Mouse (Mus musculus) heart, adult 2 months (tissue): ENCODE results near the gene Rassf5. TPM values are rescaled to one million over a fixed set of nuclear protein-coding genes. Genes with fewer than 3 reads are reported as not detected.

Source experiments
- DNase-seq, 2 experiments: peaks; one replicate each; pipeline ENCODE4 v3.0.0; 2021
- H3K27ac ChIP-seq: fragments of 200-600 bp; 2 replicates; pipeline ENCODE4 v1.8.1; 2022
- H3K27me3 ChIP-seq: fragments of 200-500 bp; 2 replicates; pipeline ENCODE4 v1.6.1; 2012; ENCODE audit warnings: mild to moderate bottlenecking, low read length, inconsistent platforms, mixed read lengths; ENCODE audit not compliant: control insufficient read depth, insufficient read depth
- H3K36me3 ChIP-seq: fragments of 200-500 bp; 2 replicates; pipeline ENCODE4 v1.6.1; 2012; ENCODE audit warnings: low read length, inconsistent platforms; ENCODE audit not compliant: control insufficient read depth, insufficient read depth
- H3K4me1 ChIP-seq: fragments of 200-500 bp; 2 replicates; pipeline ENCODE4 v1.6.1; 2011; ENCODE audit warnings: low read length; ENCODE audit not compliant: control insufficient read depth, insufficient read depth
- H3K4me3 ChIP-seq: fragments of 200-600 bp; 2 replicates; pipeline ENCODE4 v1.8.1; 2022
- H3K79me2 ChIP-seq: fragments of 200-500 bp; replicated peaks from 2 replicates; pipeline ENCODE4 v1.6.1; 2012; ENCODE audit warnings: mild to moderate bottlenecking, inconsistent platforms, low read length, moderate library complexity, mixed read lengths; ENCODE audit not compliant: control insufficient read depth, insufficient read depth
- H3K9ac ChIP-seq: fragments of 200-500 bp; 2 replicates; pipeline ENCODE4 v1.6.1; 2012; ENCODE audit warnings: low read depth, mild to moderate bottlenecking, control low read depth, inconsistent platforms, low read length, mixed read lengths
- CTCF ChIP-seq: fragments of 200-600 bp; IDR thresholded peaks from 2 replicates; pipeline ENCODE4 v1.8.1; 2022; ENCODE audit warnings: antibody characterized with exemption, mild to moderate bottlenecking, moderate library complexity
- EP300 ChIP-seq: fragments of 200-500 bp; IDR thresholded peaks from 2 replicates; pipeline ENCODE4 v1.6.1; 2011; ENCODE audit warnings: low read depth, low read length, control low read depth; ENCODE audit not compliant: insufficient read depth
- POLR2A ChIP-seq: fragments of 200-500 bp; IDR thresholded peaks from 2 replicates; pipeline ENCODE4 v1.6.1; 2011; ENCODE audit warnings: mild to moderate bottlenecking, low read depth, low read length, control low read depth; ENCODE audit not compliant: insufficient read depth
- WGBS: fragments of 180-500 bp; shearing (Covaris S2); methylation state at CpG from one replicate; pipeline ENCODE4 v1.1.7; 2018; 5-methylcytosine and 5-hydroxymethylcytosine counted together
- intact Hi-C: fragments of 180-260 bp; cut with DNase I; formaldehyde crosslinking; loops from one replicate; pipeline ENCODE4 v1.15.1; 2025
- polyA plus RNA-seq: library from polyadenylated mRNA; depleted of rRNA; stranded (reverse); fragments of >200 nt; gene quantifications from 2 replicates; pipeline ENCODE4 v1.2.3, GENCODE M21; 2012
- total RNA-seq, 2 experiments: library from RNA; stranded (reverse); gene quantifications; 2 replicates each; pipeline ENCODE4 v1.2.3; 2021

The Rassf5 gene
- total and polyA plus RNA-seq, 3 experiments: 1.7 to 2.3 (median 2.0) TPM

DNA sequence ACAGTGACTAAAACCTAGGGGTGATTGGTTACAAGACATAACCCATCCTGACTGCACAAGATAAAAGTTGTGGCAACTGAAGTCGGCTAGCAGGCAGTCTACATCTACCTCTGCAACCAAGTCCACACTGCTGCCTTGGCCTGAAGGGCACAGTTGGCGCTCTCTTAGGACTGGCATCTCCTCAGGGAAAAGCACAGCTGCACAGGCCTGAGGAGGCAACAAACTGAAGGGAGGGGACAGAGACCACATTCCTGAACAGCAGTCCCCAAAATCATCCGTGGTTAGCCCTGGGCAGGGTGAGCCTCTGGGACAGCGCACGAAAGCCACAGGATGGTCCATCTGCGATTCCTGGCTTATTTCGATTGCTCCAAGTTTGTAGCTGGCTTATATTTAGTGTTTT lies 49.4 kb downstream of the Rassf5 start:
- no peak for TF ChIP-seq EP300
- TF ChIP-seq POLR2A: no peak
- no peak for TF ChIP-seq CTCF
- H3K4me1 ChIP-seq: no peaks in the 10 kb centered on the region; the same call in 1 of the 2 replicates
- H3K36me3 ChIP-seq: no peaks in the 10 kb centered on the region
- DNase-seq: no peak
- H3K4me3 ChIP-seq: no peak overlapping the region
- no peaks in the 10 kb centered on the region for H3K27me3 ChIP-seq
- 73% methylated on average over 7 of the region's 7 CpGs for WGBS
- no peaks in the 10 kb centered on the region for H3K79me2 ChIP-seq
- intact Hi-C loops: no loop called here
- no peak overlapping the region for H3K9ac ChIP-seq
- H3K27ac ChIP-seq: no peak overlapping the region

DNA sequence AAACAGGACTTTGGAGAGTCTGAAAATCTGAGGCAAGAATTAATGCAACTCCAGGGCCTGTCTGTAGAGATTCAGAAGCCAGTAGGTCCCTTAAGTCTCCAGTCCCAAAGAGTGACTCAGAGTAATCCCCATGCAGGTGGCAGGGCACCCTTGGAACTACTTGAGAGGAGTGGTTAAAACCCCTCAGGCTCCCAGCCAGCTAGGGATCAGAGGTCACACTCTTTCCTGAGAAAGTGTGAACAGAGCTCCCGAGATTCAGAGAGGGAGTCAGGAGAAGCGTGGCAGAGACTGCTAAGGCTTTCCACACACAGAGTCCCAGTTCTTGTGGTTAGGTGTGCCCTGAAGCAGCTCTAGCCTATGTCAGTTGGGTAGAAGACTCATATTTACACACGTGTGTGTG lies 51.3 kb downstream of the Rassf5 start:
- H3K4me1 ChIP-seq: no peaks in the 10 kb centered on the region; the same call in 1 of the 2 replicates
- intact Hi-C loops: no loop called here

DNA sequence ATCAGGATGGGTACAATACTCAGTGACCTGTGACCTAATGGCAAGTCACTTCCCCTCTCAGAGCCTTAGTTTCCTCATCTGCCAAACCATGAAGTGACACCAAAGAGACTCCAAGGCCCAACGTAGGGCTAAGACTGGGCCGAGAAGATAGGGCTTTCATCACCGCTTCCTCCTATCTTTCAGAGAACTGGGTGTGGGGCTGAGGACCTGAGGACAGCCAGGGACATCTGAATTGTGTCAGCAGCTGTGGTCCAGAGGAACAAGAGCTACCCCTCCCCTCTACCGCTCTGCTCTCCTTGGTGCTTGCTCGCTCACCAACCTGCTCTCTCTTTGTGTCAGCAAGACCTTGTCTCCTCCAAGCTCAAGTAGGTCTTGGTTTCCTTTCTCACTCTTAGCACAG lies 56.4 kb downstream of the Rassf5 start:
- H3K79me2 ChIP-seq: no peaks in the 10 kb centered on the region
- TF ChIP-seq POLR2A (no peak), EP300 (no peak), CTCF (no peak)
- no peak overlapping the region for H3K9ac ChIP-seq
- no peak overlapping the region for H3K27ac ChIP-seq
- no peak overlapping the region for H3K4me3 ChIP-seq
- 74% methylated on average over 5 of the region's 5 CpGs for WGBS
- peaks cover 3% of the 10 kb centered on the region for H3K4me1 ChIP-seq
- no peak for DNase-seq
- no peaks in the 10 kb centered on the region for H3K36me3 ChIP-seq
- no peaks in the 10 kb centered on the region for H3K27me3 ChIP-seq
- intact Hi-C loops: no loop called here

More for the DNA sequence above, 51.3 kb downstream of the Rassf5 start:
- TF ChIP-seq CTCF (no peak), POLR2A (no peak), EP300 (no peak)
- no peaks in the 10 kb centered on the region for H3K79me2 ChIP-seq
- no peak overlapping the region for H3K9ac ChIP-seq
- H3K27me3 ChIP-seq: no peaks in the 10 kb centered on the region
- no peak overlapping the region for H3K27ac ChIP-seq
- 52% methylated on average over 3 of the region's 3 CpGs for WGBS
- no peaks in the 10 kb centered on the region for H3K36me3 ChIP-seq
- no peak overlapping the region for H3K4me3 ChIP-seq
- DNase-seq: no peak

DNA sequence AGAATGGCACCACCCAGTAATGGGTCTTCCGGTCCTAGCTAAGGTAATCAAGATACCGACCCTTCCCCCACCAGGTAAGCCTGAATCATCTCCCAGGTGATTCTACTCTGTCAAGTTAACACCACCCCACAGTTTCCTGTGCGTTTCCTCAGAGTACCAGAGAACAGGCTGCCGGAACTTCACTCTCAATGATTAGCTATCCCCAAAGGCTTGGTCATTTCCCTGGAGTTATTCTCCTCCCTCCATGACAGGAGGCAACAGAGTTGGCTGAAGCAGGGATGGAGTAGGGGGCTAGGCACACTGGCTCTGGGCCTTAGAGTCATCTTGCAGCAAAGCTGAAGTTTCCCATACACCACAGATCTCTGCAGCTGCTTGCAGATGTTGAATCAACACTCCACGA lies 57.2 kb downstream of the Rassf5 start:
- no peaks in the 10 kb centered on the region for H3K27me3 ChIP-seq
- H3K4me1 ChIP-seq: peaks cover 3% of the 10 kb centered on the region
- no peak for DNase-seq
- no peaks in the 10 kb centered on the region for H3K36me3 ChIP-seq
- no peak overlapping the region for H3K4me3 ChIP-seq
- no peak overlapping the region for H3K9ac ChIP-seq
- WGBS: 85% methylated on average over 5 of the region's 5 CpGs
- H3K27ac ChIP-seq: no peak overlapping the region
- intact Hi-C loops: no loop called here
- TF ChIP-seq EP300 (no peak), CTCF (no peak), POLR2A (no peak)
- no peaks in the 10 kb centered on the region for H3K79me2 ChIP-seq

DNA sequence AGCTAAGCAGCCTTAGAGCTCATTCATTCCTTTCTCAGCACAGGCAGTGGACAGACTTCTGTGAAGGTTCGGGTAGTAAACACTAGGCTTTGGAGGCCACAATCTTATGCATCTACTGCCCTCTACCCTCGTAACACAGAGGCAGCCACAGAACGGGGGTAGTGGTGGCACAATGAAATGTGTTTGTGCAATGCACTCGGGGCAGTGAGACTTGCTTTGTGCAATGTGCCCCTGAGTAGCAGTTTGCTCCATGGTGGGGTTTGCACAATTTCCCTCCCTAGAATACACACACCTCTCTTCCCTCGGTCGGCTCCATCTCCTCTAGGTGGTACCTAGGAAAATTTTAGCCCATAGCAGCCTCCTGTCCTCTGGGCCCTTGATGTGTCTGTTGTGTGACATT lies 58.1 kb downstream of the Rassf5 start:
- no peaks in the 10 kb centered on the region for H3K79me2 ChIP-seq
- H3K36me3 ChIP-seq: no peaks in the 10 kb centered on the region
- no peak overlapping the region for H3K9ac ChIP-seq
- no peak overlapping the region for H3K27ac ChIP-seq
- peaks cover 3% of the 10 kb centered on the region for H3K4me1 ChIP-seq
- no peaks in the 10 kb centered on the region for H3K27me3 ChIP-seq
- 85% methylated on average over 6 of the region's 6 CpGs for WGBS
- H3K4me3 ChIP-seq: no peak overlapping the region
- DNase-seq: no peak
- TF ChIP-seq CTCF (no peak), POLR2A (no peak), EP300 (no peak)
- intact Hi-C loops: no loop called here

DNA sequence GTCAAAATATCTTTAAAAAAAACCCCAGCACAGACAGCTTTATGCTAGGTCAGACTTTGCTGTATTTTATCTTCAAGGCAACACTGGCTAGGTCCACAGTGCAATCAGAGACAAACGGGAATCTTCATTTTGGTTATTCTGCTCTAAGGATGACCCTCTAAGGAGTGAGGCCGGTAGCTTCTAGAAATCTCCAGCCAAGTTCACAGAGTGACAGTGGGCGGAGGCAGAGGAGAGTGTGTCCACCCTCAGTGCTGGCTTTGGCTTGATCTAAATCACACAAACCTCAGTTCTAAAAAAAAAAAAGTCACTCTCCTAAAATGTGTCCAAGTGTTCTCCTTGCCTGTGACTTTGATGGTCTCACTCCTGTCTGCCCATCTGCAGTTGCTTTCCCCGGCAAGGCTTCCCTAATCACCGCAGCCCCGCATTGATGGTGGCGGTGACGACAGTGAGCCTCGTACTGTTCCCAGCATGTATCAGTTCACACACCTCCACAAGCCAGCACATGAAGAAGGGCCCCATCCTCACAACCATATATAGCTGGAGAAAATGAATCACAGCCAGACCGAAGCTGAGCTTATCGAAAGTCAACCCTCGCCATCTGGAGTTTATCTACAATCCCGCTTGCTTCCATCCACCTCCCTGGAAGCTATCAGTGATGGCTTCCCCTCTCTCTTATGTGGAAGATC lies 59.1 kb downstream of the Rassf5 start:
- no peak for TF ChIP-seq CTCF
- 41% methylated on average over 13 of the region's 13 CpGs for WGBS
- no peak overlapping the region for H3K9ac ChIP-seq
- peaks cover 3% of the 10 kb centered on the region for H3K4me1 ChIP-seq
- H3K27ac ChIP-seq: no peak overlapping the region
- no peak for DNase-seq
- H3K36me3 ChIP-seq: no peaks in the 10 kb centered on the region
- no peak overlapping the region for H3K4me3 ChIP-seq
- no peaks in the 10 kb centered on the region for H3K79me2 ChIP-seq
- intact Hi-C loops: no loop called here
- no peaks in the 10 kb centered on the region for H3K27me3 ChIP-seq
